Mouse (Mus musculus) ES-CJ7 (cell line): ENCODE data around the gene Fancc.

Experiments used
- DNase-seq: peaks from one replicate; pipeline ENCODE4 v3.0.0; 2011; ENCODE audit warnings: low read depth, low spot score

Gene Fancc

DNA sequence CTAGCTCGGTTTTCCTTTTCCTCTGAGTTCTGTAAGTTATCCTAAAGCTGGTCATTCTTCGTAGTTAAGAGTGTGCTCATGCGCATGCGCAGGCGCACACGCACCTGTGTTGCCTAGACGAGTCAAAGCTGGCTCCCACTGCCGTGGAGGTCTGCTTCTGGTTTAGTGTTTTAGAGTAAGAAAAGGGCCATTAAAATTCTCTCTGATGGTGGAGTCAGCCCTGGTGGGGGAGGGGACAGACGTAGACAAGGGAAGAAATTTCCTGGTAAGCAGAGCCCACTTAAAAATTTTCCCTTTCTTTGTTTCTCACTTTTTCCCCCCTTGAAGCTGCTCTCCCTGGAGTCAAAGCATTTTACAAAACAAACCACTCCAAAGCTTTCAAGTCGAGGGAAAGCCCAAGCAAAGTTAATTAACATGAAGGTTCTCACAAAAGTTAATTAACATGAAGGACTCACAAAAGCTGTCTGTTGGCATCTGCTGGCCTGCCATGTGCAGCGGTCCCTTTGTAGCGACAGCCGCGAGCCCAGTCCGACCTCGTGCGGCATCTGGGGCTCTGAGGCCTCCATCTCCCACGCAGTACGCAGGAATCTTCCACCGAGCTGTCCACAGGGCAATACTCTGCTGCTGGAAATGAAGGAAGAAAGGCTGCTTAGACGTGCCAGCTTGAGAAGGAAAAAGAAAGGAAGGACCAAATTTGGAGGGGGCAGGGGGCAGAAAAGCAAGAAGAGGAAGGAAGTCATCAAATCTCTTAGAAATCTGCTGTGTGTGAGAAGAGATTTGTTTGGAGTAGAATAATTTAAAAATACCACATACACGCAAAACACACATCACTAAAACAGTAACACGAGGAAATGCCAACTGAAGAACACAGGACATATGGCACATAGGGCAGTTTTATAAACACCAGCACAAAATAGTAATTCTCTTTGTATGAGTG lies at the start of gene Fancc:
Gene Fancc (minus strand): TSS at position 633 of the 937 bp plus-strand sequence.
- DNase-seq, result peak; percentile 91

DNA sequence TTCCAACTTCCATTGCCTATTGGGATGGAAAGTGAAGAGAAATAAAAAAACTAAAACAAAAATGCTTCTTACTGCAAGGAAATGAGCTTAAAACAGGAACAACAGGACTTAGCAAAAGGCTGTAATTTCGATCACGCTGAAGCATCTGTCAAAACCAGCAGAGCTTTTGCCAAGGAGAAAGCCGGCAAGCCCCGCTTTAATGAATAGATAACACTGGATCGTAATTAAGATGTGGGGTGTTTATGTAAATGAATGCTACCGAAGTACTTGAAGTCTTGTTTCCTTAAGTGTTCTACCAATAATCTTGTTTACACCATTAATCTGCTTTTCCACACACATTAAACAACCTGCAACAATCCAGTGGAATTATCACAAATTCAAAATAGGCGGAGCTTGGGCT lies 48.2 kb upstream of the Fancc start:
- no peak for DNase-seq

DNA sequence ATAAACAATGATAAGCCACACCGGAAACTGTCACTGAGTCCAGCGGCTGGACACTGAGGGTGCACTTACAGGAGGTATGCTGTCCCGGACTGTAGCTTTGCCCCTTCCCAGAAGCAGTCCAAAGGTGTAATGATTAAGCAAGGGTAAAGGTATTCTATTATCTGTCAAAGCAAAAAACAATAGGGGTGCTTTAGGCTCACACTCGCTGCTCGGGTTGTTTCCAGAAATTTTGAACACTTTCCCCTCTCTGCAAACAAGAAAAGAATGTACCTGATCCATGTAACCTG lies 47.8 kb upstream of the Fancc start:
- DNase-seq, result no peak

DNA sequence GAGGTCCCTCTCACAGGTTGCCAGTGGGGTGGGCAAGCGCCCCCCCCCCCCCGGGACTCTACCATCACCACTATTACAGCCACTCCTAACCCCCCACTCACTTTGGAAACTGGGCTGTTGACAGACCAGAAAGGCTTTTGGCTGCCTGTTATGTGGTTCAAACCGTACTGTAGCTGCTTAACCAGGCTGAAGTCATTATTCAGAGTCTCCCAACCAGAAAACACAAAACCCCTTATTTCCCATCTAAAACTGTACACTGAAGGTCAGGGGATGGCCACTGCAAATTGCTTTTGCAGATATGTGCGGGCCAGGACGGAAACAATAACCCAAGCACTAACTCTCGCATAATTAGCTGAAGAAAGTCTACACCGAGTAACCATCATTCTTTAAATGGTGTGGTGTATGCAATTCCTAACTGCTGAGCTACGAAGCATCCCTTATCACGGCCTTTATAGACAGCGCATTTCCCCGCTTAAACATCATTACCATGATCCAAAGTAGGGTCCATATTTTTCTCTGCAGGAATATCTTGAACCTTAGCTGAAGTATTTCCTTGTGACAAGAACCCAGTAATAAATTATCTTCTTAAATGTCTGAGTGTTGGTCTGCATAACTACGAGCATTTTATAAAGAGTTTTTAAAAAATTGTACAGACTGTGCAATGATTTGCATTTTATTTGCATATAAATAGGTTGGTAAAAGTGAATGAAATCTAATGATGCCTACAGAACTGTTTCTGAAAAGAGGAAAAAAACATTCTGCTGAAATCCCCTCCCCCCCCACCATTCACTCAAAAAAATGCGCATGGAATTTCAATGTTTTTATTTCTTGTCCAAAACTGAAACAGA lies 47.3 kb upstream of the Fancc start:
- DNase-seq, result no peak

DNA sequence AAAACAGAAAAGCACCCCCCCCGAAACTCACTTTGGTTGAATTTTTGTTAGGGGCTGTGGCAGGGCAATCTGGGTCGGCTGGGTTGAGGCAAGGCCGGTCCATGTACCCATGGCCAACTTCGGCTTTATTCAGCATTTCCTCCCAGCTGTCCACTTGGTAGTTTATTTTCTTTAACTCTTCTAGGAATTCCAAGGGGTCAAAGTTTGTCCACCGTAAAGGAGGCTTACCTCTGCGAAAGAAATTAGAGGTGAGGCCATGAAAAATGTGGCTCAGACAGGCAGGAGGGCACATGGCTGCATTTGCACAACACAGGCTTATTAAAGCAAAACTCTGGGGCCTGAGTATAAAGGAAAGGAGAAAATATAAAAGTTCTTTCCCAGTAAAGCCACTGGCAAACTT lies 46.4 kb upstream of the Fancc start:
- no peak for DNase-seq

DNA sequence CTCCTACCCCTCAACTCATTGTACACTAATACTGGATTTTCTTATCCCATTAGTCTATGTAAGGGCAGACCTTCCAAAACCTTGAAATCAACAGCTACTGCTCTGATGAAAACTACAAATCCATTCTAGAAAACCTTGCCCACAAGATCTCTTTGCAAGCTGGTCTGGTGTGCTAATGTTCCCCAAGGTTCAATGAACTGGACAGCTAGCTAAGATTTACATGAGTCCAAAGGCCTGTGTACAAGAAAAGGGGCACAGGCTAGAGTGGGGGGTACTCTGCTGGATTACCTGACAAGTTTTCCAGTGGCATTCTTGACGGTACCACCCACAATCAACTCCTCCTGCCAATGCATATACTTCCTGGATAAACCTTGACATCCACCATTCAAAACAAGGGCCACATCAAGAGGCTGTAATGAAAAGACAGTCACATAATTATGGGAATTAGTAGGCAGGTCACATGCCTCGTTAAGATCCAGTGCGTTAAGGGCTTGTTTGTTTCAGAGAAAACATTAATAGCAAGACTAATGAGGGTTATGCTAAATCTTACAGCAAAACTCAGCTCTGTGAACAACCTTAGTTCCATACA lies 45.8 kb upstream of the Fancc start:
- no peak for DNase-seq

DNA sequence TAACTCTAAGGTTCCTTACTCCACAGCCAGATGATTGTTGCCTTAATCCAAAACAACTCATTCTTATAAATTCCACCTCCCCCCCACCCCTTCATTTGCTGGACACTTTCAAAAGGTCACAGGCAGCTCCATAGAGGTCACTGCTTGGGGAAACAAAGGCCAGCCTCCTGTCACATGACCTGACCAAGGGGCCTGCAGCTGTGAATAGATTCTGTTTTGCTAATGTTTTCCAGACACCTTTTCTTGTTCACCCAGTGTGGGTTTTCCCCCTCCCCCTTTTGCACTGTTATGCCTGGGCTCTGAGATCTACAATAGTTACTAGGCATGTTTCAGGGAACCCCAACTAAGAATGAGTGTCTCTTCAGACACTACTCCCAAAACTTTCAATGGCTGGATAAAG lies 44.4 kb upstream of the Fancc start:
- DNase-seq, result peak; percentile 54

DNA sequence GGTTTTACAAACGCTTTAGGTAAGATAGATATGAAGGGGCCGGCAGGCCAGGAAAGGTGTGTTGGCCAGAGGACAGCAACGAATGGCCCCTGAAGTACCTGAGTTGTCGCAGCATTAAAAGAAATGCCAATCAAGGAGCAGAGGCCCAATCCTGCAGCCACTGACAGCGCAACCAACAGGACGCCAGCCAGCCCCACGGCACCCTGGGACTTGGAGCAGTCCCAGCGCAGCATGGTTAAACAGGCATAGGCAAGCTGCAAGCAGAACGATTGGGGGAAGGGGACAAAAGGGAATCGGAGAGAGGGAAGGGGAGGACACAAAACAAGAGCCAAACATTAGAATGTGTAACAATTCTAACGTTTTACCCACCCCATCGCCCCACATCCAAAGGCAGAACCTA lies 43.5 kb upstream of the Fancc start:
- DNase-seq, result no peak

DNA sequence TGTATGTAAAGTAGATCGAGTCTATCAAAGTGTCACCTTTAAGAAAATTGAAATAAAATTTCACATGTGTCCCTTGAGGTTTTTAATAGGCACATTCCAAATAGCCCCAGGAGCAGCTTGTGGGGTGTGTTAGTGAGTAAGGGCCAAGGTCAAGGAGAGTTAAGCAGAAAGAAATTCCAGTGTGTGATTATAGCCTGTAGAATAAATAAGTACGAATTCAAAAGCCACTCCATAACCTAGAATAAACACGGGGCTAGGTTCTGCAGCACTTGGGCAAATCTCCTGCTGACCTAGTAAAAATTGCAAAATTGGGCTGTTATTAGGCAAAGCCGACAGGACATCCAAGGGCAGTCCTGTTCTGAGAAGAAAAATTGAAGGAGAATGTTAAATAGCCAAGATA lies 37.9 kb upstream of the Fancc start:
- DNase-seq, result no peak

DNA sequence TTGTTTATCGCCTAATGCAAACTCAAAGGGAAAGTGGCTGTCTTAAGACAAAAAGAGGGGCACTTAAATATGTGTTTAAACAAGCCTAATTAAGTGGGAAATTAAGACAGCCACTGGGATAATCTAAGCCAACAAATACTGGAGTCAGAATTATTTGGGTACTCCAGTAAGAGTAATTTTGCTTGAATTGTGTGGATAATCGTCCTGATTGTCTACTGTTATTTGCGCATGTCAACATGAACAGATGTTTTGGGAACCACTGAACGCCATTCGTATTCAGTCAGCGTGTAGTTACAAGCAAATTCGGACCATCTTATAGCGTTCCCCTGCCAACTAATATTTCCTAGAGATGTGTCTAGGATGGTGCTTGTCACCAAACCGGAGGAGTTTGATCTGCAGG lies 33.8 kb upstream of the Fancc start:
- no peak for DNase-seq

DNA sequence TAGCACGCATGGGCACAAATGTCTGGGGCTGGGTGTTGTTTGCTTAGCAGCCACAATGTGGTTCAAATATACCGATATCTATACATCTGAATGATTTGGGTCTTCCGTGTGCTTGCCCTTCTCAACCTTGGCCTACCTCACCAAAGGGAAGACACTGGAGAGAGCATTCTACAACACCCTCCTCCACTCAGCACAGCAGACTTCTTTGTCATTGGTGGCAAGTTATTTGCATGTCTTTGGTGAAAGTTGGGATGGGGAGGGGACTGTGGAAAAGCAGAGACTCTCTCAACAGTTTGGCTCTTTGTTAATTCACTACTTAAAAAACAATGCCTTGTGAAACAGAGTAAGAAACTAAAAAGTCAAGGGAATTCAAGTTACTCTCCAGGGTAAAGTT lies 33.3 kb upstream of the Fancc start:
- peak; percentile 93 for DNase-seq

DNA sequence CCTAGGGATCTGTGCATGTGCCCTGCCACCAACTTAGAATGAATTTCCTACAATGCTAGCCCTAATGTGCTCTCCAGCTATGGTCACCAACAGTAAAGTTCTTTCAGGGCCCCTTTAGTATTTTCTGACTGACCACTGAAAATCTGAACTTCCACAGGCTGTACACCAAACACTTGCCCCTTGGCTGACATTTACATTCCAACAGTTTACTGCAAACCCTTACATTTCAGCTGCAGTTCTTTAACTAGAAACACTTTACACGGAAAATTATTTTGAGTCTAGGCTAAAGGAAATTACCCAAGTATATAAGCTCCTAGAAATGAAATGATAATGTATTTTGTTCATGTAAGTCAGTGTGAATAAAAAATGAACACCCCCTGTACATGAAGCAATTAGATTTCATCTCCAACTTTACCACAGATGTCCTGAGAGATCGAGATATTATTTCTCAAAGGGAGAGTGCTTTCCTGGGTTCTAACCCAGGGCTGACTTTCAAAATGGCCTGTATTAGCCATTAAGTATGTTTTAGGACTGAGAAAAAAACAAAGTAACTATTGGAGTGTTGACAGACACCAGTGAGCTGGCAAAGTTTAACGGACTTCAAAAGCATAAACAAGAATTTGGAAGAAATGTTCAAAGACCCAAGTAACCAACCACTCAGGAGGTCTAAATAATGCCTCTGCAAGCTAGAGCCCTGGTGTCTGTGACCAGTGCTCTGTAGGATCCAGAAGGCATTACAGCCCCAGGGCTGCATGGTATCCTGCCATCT lies 32.7 kb upstream of the Fancc start:
- DNase-seq, result no peak

DNA sequence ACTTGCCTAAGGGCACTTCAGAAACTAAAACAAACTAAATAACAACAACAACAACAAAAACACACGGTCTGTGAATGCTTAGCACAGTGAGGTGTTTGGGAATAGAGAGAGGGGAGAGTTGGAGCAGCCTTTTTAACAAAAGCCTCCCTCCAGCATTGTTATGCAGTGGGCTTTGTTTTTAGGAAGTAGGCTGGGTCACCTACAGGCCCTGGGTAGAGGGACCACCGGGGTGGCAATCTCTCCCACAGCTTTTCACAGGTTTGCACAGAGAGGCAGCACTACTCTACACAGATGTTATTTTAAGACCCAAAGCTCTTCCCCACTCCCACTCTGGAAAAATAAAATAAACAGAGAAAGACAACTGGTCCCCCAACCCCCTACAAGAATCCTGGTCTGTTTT lies 31.8 kb upstream of the Fancc start:
- peak; percentile 64 for DNase-seq

DNA sequence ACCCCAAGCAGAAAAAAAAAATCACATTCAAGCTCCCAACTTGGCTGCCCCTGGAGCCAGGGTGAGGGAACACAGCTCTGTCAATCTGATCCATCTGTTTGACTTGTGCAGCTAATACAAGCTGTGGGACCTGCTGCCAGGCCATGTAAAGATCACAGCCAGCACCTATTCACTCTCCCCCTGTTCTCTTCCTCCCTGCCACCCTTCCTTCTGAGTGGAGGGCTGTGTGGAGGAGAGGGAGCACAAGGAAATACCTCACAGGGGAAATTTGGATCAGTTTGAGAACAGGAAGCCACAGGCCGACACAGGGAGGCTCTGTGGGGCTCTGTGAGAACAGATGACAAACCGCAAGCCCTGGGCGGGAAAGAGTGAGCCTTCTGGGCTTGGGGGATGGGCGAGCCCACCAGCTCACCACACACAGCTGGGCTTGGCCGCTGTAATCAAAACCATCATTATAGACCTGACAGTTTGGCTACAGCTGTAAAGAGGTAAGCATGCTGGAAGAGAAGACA lies 31.1 kb upstream of the Fancc start:
- DNase-seq, result peak; percentile 50

DNA sequence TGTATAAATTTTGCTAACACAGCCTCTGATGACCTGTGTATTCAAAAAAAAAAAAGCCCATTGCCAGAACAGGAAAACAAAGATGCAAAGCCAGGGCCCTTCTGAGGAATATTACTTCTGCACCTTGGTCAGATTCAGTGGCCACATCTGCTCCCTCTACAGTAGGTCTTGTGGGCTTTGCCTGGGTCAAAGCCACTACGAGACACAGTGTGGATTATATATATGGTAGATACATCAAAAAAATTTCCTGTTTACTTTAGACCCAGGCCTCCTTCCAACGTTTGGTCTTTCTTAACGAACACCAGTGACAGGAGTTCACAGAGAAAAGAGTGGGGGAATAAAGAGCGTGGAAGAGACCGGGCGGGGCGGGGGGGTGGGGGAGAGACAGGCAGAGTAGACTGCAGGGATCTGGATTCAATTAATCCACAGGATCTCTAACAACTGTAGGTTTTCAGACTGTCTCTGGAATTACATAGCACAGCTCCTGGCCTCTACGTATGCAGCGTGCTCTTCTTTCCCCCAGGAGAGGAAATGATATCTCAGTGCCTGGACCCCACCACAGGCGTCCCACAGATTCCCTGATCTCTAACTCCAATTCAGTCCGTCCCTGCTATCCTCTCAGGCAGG lies 28.6 kb upstream of the Fancc start:
- DNase-seq, result no peak

DNA sequence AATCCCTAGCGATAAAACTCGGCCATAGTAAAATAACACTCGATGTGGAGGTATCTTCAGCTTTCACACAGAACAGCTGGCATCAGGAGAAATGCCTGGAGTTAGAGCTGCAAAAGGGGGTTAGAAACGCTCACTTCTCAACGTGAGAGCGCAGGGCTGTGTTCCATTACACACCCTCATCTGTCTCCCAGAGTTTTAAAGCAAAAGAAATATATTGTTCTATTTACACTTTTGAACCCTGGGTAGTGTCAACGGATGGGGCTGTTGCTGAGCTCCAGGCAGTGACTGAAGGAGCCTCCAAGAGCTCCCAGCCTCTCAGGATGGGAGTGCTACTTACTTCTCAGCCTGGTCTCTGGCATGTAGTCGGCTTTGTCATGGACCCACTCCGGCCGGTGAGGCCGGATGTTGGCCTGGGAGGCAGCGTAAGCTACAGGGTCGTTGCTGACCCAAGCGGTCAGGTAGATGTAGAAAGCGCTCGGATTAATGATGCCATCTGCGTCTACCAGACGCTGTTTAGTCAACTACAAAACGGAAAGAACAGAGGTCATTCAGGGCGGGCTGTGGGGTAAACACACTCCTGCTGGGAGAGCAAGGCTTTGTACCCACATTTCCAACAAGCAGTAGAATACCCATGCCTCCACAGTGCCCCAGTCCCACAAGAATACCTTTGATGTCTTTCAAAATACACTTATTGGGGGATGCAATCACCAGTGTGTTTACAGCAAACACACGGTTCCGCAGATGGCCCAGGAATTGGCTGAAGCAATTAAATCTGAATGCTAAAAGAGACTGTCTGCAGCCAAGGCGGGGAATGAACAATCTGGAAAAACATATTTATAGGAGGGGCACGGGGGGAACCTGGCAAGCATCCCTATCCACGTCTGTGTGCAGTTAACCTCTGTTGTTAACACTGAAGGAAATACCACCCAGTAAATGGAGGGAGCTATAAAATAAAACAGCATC lies 27.8 kb upstream of the Fancc start:
- no peak for DNase-seq

DNA sequence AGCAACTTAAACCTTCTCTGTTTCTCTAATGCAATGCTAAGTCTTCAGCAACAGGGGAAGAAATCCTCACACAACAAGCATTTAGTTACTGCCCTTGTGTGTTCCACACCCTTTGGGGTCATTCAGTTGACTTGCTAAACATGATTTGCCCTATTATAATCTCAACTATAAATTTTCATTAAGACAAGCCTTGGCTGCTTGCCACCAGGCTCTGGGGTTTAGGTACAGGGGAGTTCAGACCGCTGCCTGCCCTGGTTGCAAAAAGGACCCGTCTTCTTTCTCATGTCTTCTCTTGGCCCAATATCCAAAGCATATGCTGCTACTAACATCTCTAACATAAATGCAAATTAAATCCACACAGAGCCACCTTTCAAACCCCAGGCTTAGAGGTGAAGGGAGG lies 27.0 kb upstream of the Fancc start:
- DNase-seq, result no peak

DNA sequence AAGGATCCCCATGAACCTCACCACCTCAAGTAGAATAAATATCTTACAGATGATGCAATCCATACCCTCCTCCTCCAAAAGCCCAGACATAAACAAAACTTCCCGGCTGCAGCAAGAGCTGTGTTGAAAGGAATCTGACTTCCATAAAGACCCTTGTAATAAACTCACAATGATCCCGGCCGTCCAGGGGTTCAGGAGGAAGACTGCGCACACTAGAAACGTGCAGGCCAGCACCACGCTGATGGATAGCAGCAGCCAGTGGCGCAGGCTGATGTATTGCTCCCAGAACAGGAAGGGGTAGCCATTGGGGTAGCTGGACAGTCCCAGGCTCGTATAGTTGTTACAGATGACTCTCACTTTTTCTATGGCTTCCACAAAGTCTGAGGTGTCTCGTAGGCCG lies 25.8 kb upstream of the Fancc start:
- no peak for DNase-seq

DNA sequence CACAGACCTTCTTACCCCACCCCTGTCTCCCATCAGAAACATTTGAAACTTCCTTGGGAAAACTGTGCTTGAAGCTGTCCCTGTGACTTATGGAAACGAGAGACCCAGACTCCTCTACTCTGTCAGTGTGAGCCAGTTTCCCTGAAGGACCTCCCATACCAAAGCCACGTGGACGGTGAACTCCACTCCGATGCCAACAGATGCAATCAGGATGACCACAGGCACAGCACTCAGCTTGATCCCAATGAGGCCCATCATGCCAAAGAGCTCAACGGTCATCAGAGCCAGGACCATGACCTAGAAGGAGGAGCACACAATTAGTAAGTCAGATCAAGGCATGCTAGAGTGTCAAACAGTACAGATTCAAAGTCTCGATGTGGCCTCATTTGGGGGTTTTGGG lies 23.0 kb upstream of the Fancc start:
- no peak for DNase-seq

DNA sequence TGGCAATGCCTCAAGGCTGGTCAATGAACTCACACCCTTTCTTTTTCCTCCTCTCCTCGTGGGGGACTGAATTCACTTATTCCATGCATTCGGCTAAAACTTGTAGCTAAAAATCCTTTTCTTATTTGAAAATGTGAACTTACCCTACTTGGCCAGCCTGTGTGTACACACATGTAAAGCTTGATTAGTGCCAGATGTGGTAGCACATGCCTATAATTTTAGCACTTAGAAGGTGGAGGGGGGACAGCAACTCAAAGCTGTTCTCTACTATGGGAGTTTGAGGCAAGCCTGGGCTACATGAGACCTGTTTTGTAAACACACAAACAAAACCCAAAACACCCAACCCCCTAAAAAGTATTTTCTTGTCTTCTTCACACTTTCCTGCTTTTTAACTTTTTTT lies 19.5 kb upstream of the Fancc start:
- DNase-seq, result no peak
